ENCODE assay signal across 8 mouse cellular contexts in the genomic region with DNA sequence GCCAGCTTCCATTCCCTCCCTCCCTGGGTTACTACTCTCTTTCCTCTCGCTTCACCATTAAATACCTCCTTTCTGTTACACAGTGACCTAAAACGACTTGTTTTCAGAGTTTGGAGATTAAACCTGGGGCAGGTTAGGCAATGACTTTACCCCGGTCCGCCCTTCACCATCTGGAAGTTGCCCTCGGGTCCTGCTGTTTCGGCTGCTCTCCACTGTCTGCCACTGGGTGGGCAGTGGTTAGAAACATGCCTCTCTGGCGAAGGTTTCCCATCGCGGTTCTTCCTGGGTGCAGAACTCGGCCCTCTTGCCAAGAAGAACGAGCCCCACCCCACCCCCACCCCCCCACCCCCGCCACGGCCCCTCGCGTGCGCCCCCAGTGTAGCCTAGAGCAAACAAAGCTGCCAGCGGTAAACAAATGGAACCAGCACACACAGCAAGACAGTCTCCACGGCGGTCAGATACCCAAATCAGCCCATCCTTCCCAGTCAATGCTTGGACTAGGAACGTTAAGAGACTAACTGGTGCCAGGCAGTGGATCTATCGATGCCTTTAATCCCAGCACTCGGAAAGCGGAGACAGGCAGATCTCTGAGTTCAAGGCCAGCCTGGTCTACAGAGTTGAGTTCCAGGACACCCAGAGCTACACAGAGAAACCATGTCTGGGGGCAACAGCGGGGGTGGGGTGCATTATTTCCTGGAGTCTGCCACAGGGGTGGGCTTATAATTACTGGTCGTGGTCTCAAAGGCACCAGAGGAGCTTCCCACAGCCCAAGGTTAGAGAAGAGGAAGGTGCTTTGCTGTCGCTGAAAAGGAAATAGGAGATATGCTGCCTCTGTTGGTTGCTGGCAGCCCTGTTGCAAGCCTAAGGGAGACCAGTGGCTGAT. TPM values are rescaled to one million over a fixed set of nuclear protein-coding genes. Genes with fewer than 3 reads are reported as not detected.
DNase-seq lines count a peak whose midpoint lies in the region; ATAC-seq and TF ChIP-seq lines count a peak whose summit lies in the region.

No protein-coding gene starts in this region.

- no peaks in the 10 kb centered on the region for H3K9me3 ChIP-seq in liver, embryonic 13.5 days (replicated peaks)

- H3K27ac ChIP-seq in thymus, adult 2 months (ENCODE audit: control insufficient read depth, insufficient read depth, low read length): no peak overlapping the region
- H3K27ac ChIP-seq in liver, embryonic 13.5 days: no peak overlapping the region

- H3K9ac ChIP-seq in liver, embryonic 13.5 days: peak overlapping the region; percentile 73

- 22% methylated on average over 26 of the region's 26 CpGs for WGBS in thymus, adult 2 months
- WGBS in liver, embryonic 13.5 days (ENCODE audit: insufficient replicate concordance): 10% methylated on average over 26 of the region's 26 CpGs

- intact Hi-C loops in gastrocnemius, postnatal 36 days (cut with DNase I): loop anchor here (5.0 kb wide), 2 partner anchors 245 to 260 kb away; a partner anchor contains a TSS

- H3K4me2 ChIP-seq in liver, embryonic 13.5 days: peak overlapping the region; percentile 95

- TF ChIP-seq CTCF in thymus, adult 2 months (IDR thresholded peaks at IDR 0.05; ENCODE audit: borderline replicate concordance, control insufficient read depth, extremely low read depth, insufficient read depth, low read length, poor library complexity): no peak

- 0 out of 2 replicates have a peak, but pooled peaks have one; percentile 13 for ATAC-seq in liver, embryonic 13.5 days (ENCODE audit: low read depth)

- no peaks in the 10 kb centered on the region for H3K27me3 ChIP-seq in thymus, adult 2 months (ENCODE audit: control insufficient read depth, insufficient read depth, low read length)
- 0 out of 2 replicates have a peak, but pooled peaks cover 2% of the 10 kb centered on the region for H3K27me3 ChIP-seq in liver, embryonic 13.5 days

- peaks cover 26% of the 10 kb centered on the region for H3K4me1 ChIP-seq in thymus, adult 2 months (replicated peaks; ENCODE audit: control insufficient read depth, insufficient read depth, low read length)
- peaks cover 70% of the 10 kb centered on the region for H3K4me1 ChIP-seq in liver, embryonic 13.5 days (replicated peaks)

- DNase-seq in cerebellum, adult 9-10 months: peak; percentile 45
- DNase-seq in cerebellum, adult 18-20 months: no peak
- DNase-seq in thymus, adult 2 months: peak; percentile 37
- DNase-seq in thymus, adult 18-20 months: no peak
- DNase-seq in liver, embryonic 13.5 days: no peak
- peak; percentile 66 for DNase-seq in thymus, postnatal 4 days
- no peak for DNase-seq in cerebellum, adult 9-11 months
- no peak for DNase-seq in gastrocnemius, postnatal 36 days

- TF ChIP-seq POLR2A in thymus, adult 2 months (IDR thresholded peaks at IDR 0.05; ENCODE audit: control insufficient read depth, extremely low read depth, insufficient read depth, low read length, poor library complexity): no peak

- H3K36me3 ChIP-seq in thymus, adult 2 months (ENCODE audit: control insufficient read depth, insufficient read depth, low read length): no peaks in the 10 kb centered on the region
- no peaks in the 10 kb centered on the region for H3K36me3 ChIP-seq in liver, embryonic 13.5 days

- peak overlapping the region; percentile 60 for H3K4me3 ChIP-seq in thymus, adult 2 months (ENCODE audit: control insufficient read depth, insufficient read depth, low read length)
- peak overlapping the region; percentile 60 for H3K4me3 ChIP-seq in liver, embryonic 13.5 days (replicated peaks)

RNA-seq across cellular contexts. Expression of a gene that starts 8.2 kb away (rescaled TPM):
- 0.23 and 0.42 TPM in 2 replicates for polyA plus RNA-seq in thymus, adult 2 months (2012; rRNA removed)
- 0.14 TPM in 1 of 2 replicates, not detected in the other for polyA plus RNA-seq in liver, embryonic 13.5 days (2015; fragmentation: Nextera tagmentation; extraction: Ambion mirVana)
- total RNA-seq in gastrocnemius, postnatal 36 days (2021): not detected

RNA-seq across cellular contexts. Expression of a gene that starts 25.7 kb away (rescaled TPM):
- 194 and 220 TPM in 2 replicates for polyA plus RNA-seq in thymus, adult 2 months (2012; rRNA removed)
- 164 and 177 TPM in 2 replicates for polyA plus RNA-seq in liver, embryonic 13.5 days (2015; fragmentation: Nextera tagmentation; extraction: Ambion mirVana)
- total RNA-seq in gastrocnemius, postnatal 36 days (2021): 100 to 1,000 TPM; 138 to 139 TPM

RNA-seq across cellular contexts. Expression of a gene that starts 31.7 kb away (rescaled TPM):
- polyA plus RNA-seq in thymus, adult 2 months (2012; rRNA removed): 0.79 and 169 TPM in 2 replicates
- polyA plus RNA-seq in liver, embryonic 13.5 days (2015; fragmentation: Nextera tagmentation; extraction: Ambion mirVana): 0.70 and 11.9 TPM in 2 replicates
- 1,000 to 10,000 TPM in 1 of 2 experiments, 100 to 1,000 TPM in 1; 404 to 1,700 TPM for total RNA-seq in gastrocnemius, postnatal 36 days (2021)

Comparison
In these comparisons a context has a peak if more than half of its experiments do, and no peak if none do; other contexts are left out.
1. DNase-seq: peak in cerebellum, adult 9-10 months (single experiment), thymus, adult 2 months (single experiment) and thymus, postnatal 4 days (single experiment); none in cerebellum, adult 18-20 months (0 of 2), thymus, adult 18-20 months (0 of 2), liver, embryonic 13.5 days (single experiment), cerebellum, adult 9-11 months (single experiment) and gastrocnemius, postnatal 36 days (0 of 2).